Mouse (Mus musculus): ENCODE measurements around the gene Cx3cl1. TPM values are rescaled to one million over a fixed set of nuclear protein-coding genes. Genes with fewer than 3 reads are reported as not detected.

Gene Cx3cl1
- polyA plus RNA-seq, 1 experiment from 2014 or later = 7.9 TPM

DNA sequence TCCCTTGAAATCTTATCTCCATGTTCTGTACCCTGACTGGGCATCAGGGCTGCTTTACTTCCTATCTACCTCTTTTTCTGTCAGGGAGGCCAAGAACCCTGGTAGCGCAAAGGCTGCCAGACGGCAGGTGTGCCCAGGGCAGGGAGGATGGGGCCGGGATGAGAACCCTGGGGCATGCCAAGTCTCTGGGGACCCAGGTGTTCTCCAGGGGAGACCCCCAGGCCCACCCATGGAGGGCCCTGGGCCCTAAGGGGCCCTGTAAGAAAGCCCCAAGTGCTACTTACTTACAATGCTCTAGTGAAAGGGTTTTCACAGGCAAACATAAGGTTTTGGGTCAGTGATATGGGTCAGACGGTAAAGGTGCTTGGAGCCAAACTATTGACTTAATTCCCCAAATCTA lies 30.1 kb upstream of the Cx3cl1 start:
- no peak overlapping the region for H3K4me2 ChIP-seq (ENCODE audit: low read depth, low read length)
- no peaks in the 10 kb centered on the region for H3K9me3 ChIP-seq (ENCODE audit: control insufficient read depth, low read length)
- no peak overlapping the region for H3K4me3 ChIP-seq (ENCODE audit: low read depth, low read length)
- 90% methylated on average over 4 of the region's 4 CpGs for WGBS
- H3K9ac ChIP-seq (ENCODE audit: low read depth, low read length) = no peak overlapping the region
- H3K36me3 ChIP-seq (ENCODE audit: control insufficient read depth, insufficient read depth, low read length) = no peaks in the 10 kb centered on the region
- no peaks in the 10 kb centered on the region for H3K4me1 ChIP-seq (ENCODE audit: control insufficient read depth, insufficient read depth, low read length)
- DNase-seq (ENCODE audit: low spot score) (no peak), ATAC-seq (ENCODE audit: low read depth) (no peak)
- no peaks in the 10 kb centered on the region for H3K27me3 ChIP-seq (replicated peaks; ENCODE audit: control insufficient read depth, insufficient read depth, low read length)
- H3K27ac ChIP-seq (replicated peaks; ENCODE audit: low read depth, low read length) = no peak overlapping the region

GRCm38 (mm10) chr8:94744484-94744883 lies 27.3 kb upstream of the Cx3cl1 start:
- H3K36me3 ChIP-seq (ENCODE audit: control insufficient read depth, insufficient read depth, low read length) = no peaks in the 10 kb centered on the region
- no peaks in the 10 kb centered on the region for H3K4me1 ChIP-seq (ENCODE audit: control insufficient read depth, insufficient read depth, low read length)
- DNase-seq (ENCODE audit: low spot score) (no peak), ATAC-seq (ENCODE audit: low read depth) (no peak)
- H3K4me2 ChIP-seq (ENCODE audit: low read depth, low read length) = no peak overlapping the region
- H3K9me3 ChIP-seq (ENCODE audit: control insufficient read depth, low read length) = no peaks in the 10 kb centered on the region
- no peak overlapping the region for H3K4me3 ChIP-seq (ENCODE audit: low read depth, low read length)
- H3K27ac ChIP-seq (replicated peaks; ENCODE audit: low read depth, low read length) = no peak overlapping the region
- H3K9ac ChIP-seq (ENCODE audit: low read depth, low read length) = no peak overlapping the region
- WGBS = 86% methylated on average over 5 of the region's 5 CpGs
- no peaks in the 10 kb centered on the region for H3K27me3 ChIP-seq (replicated peaks; ENCODE audit: control insufficient read depth, insufficient read depth, low read length)

GRCm38 (mm10) chr8:94744972-94745371 lies 26.8 kb upstream of the Cx3cl1 start:
- Histone ChIP-seq H3K9me3 (ENCODE audit: control insufficient read depth, low read length) (no peaks in the 10 kb centered on the region), H3K4me3 (ENCODE audit: low read depth, low read length) (no peak overlapping the region), H3K27ac (replicated peaks; ENCODE audit: low read depth, low read length) (no peak overlapping the region), H3K9ac (ENCODE audit: low read depth, low read length) (no peak overlapping the region), H3K36me3 (ENCODE audit: control insufficient read depth, insufficient read depth, low read length) (no peaks in the 10 kb centered on the region), H3K4me1 (ENCODE audit: control insufficient read depth, insufficient read depth, low read length) (no peaks in the 10 kb centered on the region), H3K27me3 (replicated peaks; ENCODE audit: control insufficient read depth, insufficient read depth, low read length) (no peaks in the 10 kb centered on the region), H3K4me2 (ENCODE audit: low read depth, low read length) (no peak overlapping the region)
- no peak for DNase-seq (ENCODE audit: low spot score)
- WGBS = 84% methylated on average over 9 of the region's 9 CpGs
- ATAC-seq (ENCODE audit: low read depth) = no peak

- no peak within 1 kb of the TSS for H3K27ac ChIP-seq (replicated peaks; ENCODE audit: low read depth, low read length)
- H3K27me3 ChIP-seq (replicated peaks; ENCODE audit: control insufficient read depth, insufficient read depth, low read length) = no peaks in the 10 kb centered on the region
- DNase-seq (ENCODE audit: low spot score) = no peak
- 87% methylated on average over 7 of the region's 7 CpGs for WGBS
- no peak for ATAC-seq (ENCODE audit: low read depth)
- no peak within 1 kb of the TSS for H3K4me2 ChIP-seq (ENCODE audit: low read depth, low read length)
- no peaks in the 10 kb centered on the region for H3K36me3 ChIP-seq (ENCODE audit: control insufficient read depth, insufficient read depth, low read length)
- no peaks in the 10 kb centered on the region for H3K9me3 ChIP-seq (ENCODE audit: control insufficient read depth, low read length)
- no peak within 1 kb of the TSS for H3K4me3 ChIP-seq (ENCODE audit: low read depth, low read length)
- H3K9ac ChIP-seq (ENCODE audit: low read depth, low read length) = no peak within 1 kb of the TSS
- H3K4me1 ChIP-seq (ENCODE audit: control insufficient read depth, insufficient read depth, low read length) = no peaks in the 10 kb centered on the region
These were observed 26.2 kb upstream of the Cx3cl1 start, which contains the start of gene Ccl22 for GRCm38 (mm10) chr8:94745476-94746184. Gene Ccl22, plus strand, starts transcription at chr8:94745590.

- no peaks in the 10 kb centered on the region for H3K27me3 ChIP-seq (replicated peaks; ENCODE audit: control insufficient read depth, insufficient read depth, low read length)
- WGBS = 77% methylated on average over 8 of the region's 8 CpGs
- no peak overlapping the region for H3K27ac ChIP-seq (replicated peaks; ENCODE audit: low read depth, low read length)
- ATAC-seq (ENCODE audit: low read depth) (no peak), DNase-seq (ENCODE audit: low spot score) (no peak)
- H3K36me3 ChIP-seq (ENCODE audit: control insufficient read depth, insufficient read depth, low read length) = no peaks in the 10 kb centered on the region
- no peaks in the 10 kb centered on the region for H3K4me1 ChIP-seq (ENCODE audit: control insufficient read depth, insufficient read depth, low read length)
- H3K4me3 ChIP-seq (ENCODE audit: low read depth, low read length) = no peak overlapping the region
- no peaks in the 10 kb centered on the region for H3K9me3 ChIP-seq (ENCODE audit: control insufficient read depth, low read length)
- H3K9ac ChIP-seq (ENCODE audit: low read depth, low read length) = no peak overlapping the region
- H3K4me2 ChIP-seq (ENCODE audit: low read depth, low read length) = no peak overlapping the region
These were observed 25.0 kb upstream of the Cx3cl1 start for GRCm38 (mm10) chr8:94746832-94747231.

GRCm38 (mm10) chr8:94748363-94748762 lies 23.4 kb upstream of the Cx3cl1 start:
- Histone ChIP-seq H3K4me1 (ENCODE audit: control insufficient read depth, insufficient read depth, low read length) (no peaks in the 10 kb centered on the region), H3K9me3 (ENCODE audit: control insufficient read depth, low read length) (no peaks in the 10 kb centered on the region), H3K36me3 (ENCODE audit: control insufficient read depth, insufficient read depth, low read length) (no peaks in the 10 kb centered on the region), H3K4me3 (ENCODE audit: low read depth, low read length) (no peak overlapping the region), H3K27me3 (replicated peaks; ENCODE audit: control insufficient read depth, insufficient read depth, low read length) (no peaks in the 10 kb centered on the region), H3K9ac (ENCODE audit: low read depth, low read length) (no peak overlapping the region), H3K4me2 (ENCODE audit: low read depth, low read length) (no peak overlapping the region), H3K27ac (replicated peaks; ENCODE audit: low read depth, low read length) (no peak overlapping the region)
- DNase-seq (ENCODE audit: low spot score) (peak; percentile 14), ATAC-seq (ENCODE audit: low read depth) (no peak)
- 68% methylated on average over 4 of the region's 4 CpGs for WGBS

DNA sequence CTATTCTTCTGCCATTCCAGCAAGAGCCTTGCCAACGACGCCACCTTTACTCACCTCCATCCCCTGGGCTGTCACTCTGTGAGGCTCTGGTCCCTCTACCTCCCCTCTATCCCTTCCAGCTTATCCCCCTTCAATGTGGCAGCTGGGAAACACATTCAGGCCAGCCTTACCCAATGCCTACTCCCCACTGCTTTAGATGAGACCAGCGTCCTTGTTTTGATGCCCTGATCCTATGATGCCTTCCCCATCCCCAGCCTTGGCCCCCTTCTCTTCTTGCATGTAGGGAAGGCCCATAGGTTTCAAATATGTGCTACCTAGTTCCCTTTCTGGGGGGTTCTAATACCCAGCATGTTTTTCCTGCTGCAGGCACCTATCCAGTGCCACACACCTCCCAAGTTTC lies 21.9 kb upstream of the Cx3cl1 start:
- DNase-seq (ENCODE audit: low spot score) = no peak
- WGBS = 63% methylated on average over 3 of the region's 3 CpGs
- no peaks in the 10 kb centered on the region for H3K36me3 ChIP-seq (ENCODE audit: control insufficient read depth, insufficient read depth, low read length)
- H3K9me3 ChIP-seq (ENCODE audit: control insufficient read depth, low read length) = no peaks in the 10 kb centered on the region
- H3K27ac ChIP-seq (replicated peaks; ENCODE audit: low read depth, low read length) = no peak overlapping the region
- H3K4me2 ChIP-seq (ENCODE audit: low read depth, low read length) = no peak overlapping the region
- H3K27me3 ChIP-seq (replicated peaks; ENCODE audit: control insufficient read depth, insufficient read depth, low read length) = no peaks in the 10 kb centered on the region
- ATAC-seq (ENCODE audit: low read depth) = no peak
- no peak overlapping the region for H3K4me3 ChIP-seq (ENCODE audit: low read depth, low read length)
- no peak overlapping the region for H3K9ac ChIP-seq (ENCODE audit: low read depth, low read length)
- H3K4me1 ChIP-seq (ENCODE audit: control insufficient read depth, insufficient read depth, low read length) = no peaks in the 10 kb centered on the region

DNA sequence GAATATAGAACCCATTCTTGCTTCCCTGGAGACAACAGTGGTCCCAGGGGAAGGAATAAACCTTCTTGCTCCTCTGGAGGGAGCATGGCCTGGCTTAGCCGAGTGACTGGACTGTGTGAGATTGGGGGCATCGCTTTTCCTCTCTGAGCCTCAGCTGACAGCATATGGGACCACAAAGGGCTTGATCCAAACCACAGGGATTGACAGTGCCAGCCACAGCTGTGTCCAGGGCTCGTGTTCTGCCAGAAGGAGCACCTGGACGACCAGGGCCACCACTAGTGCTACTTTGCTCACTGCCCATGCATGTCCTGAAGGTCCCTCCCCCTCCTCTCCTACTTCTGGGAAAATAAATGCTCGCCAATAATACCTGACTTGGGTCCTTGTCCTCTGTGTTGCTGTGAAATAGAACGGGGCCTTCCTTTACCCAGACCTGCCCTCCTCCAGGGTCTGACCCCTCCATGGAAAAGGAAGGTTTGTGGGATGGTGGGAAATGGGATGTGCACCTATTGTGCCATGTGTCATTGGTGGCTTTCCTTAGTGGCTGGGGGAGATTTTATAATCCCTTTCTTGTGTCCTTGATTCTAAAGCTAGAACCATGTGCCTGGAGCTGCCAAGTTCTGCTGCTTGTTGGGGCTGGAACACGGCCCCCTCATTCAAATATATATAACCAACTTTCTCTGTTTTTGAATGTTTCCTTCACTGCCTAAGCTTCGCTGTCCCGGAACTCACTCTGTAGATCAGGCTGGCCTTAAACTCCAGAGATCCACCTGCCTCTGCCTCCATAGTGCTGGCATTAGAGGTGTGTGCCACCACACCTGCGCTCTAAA lies 20.6 kb upstream of the Cx3cl1 start:
- H3K4me1 ChIP-seq (ENCODE audit: control insufficient read depth, insufficient read depth, low read length) = no peaks in the 10 kb centered on the region
- H3K4me3 ChIP-seq (ENCODE audit: low read depth, low read length) = no peak overlapping the region
- DNase-seq (ENCODE audit: low spot score) (no peak), ATAC-seq (ENCODE audit: low read depth) (no peak)
- H3K27me3 ChIP-seq (replicated peaks; ENCODE audit: control insufficient read depth, insufficient read depth, low read length) = no peaks in the 10 kb centered on the region
- no peaks in the 10 kb centered on the region for H3K9me3 ChIP-seq (ENCODE audit: control insufficient read depth, low read length)
- H3K36me3 ChIP-seq (ENCODE audit: control insufficient read depth, insufficient read depth, low read length) = no peaks in the 10 kb centered on the region
- H3K4me2 ChIP-seq (ENCODE audit: low read depth, low read length) = no peak overlapping the region
- H3K9ac ChIP-seq (ENCODE audit: low read depth, low read length) = no peak overlapping the region
- H3K27ac ChIP-seq (replicated peaks; ENCODE audit: low read depth, low read length) = no peak overlapping the region
- WGBS = 78% methylated on average over 9 of the region's 10 CpGs
